Mouse (Mus musculus): ENCODE data around the gene Dctn5. TPM values are rescaled to one million over a fixed set of nuclear protein-coding genes. Genes with fewer than 3 reads are reported as not detected.
"Not testable (repeated sequence)": the region's sequence is repeated elsewhere in the genome, so short reads cannot be mapped to it uniquely, and the experiment has no call there.

The Dctn5 gene
- polyA plus RNA-seq (2015; fragmentation: Nextera tagmentation; extraction: Ambion mirVana) = 45.5 and 47.0 TPM in 2 replicates

DNA sequence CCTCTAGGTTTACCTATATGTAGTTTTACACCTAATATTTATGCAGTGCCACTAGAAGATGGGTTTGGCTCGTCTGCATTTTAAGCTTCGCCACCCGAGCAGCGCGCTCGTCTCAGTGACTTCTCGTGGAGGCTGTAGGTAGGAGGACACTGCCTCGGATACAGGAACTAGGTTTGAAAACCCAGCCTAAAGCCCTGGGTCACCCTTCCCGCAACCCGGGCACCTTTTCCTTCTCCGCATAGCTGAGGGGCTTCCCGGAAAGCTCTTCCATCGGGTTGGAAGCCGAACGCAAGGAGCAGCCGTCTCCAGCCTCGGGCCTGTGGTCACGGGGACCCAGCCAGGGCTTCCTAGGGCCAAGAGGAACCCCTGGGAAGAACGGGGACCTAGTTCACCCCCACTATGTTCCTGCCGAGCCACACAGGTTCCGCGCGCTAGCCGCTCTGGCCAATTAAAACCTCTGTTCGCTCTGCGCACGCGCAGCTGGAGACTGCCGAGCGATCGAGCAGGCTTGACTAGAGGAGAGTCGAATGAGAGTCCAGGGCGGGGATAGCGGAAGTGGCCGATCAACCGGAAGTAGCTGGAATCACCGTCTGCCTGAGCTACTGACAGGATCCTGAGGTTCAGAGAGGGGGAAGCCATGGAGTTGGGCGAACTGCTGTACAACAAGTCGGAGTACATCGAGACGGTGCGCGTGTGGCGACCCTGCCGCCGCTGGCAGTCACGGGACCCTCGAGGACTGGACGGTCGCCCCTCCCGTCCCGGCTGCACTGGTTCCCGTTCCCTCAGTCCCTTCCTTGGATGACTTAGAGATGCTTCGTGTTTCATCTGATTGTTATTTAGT, at the start of gene Dctn5, which contains the start of gene Palb2:
Gene Dctn5, plus strand, starts transcription at position 545 of the 841 bp plus-strand sequence.
Gene Palb2, minus strand, starts transcription at position 489 of the 841 bp plus-strand sequence.
- peaks cover 21% of the 10 kb centered on the region for H3K4me1 ChIP-seq (replicated peaks)
- H3K27ac ChIP-seq (replicated peaks) = peak within 1 kb of the TSS; percentile 89
- peak within 1 kb of the TSS; percentile 97 for H3K4me3 ChIP-seq (replicated peaks)
- H3K4me2 ChIP-seq = peak within 1 kb of the TSS; percentile 70
- no peaks in the 10 kb centered on the region for H3K27me3 ChIP-seq
- under 1% methylated on average over 54 of the region's 54 CpGs for WGBS (ENCODE audit: insufficient replicate concordance)
- peaks cover 53% of the 10 kb centered on the region for H3K36me3 ChIP-seq (replicated peaks)
- H3K9ac ChIP-seq = peak within 1 kb of the TSS; percentile 92
- H3K9me3 ChIP-seq (replicated peaks) = no peaks in the 10 kb centered on the region
- ATAC-seq (ENCODE audit: insufficient read depth) = peak; percentile 99

DNA sequence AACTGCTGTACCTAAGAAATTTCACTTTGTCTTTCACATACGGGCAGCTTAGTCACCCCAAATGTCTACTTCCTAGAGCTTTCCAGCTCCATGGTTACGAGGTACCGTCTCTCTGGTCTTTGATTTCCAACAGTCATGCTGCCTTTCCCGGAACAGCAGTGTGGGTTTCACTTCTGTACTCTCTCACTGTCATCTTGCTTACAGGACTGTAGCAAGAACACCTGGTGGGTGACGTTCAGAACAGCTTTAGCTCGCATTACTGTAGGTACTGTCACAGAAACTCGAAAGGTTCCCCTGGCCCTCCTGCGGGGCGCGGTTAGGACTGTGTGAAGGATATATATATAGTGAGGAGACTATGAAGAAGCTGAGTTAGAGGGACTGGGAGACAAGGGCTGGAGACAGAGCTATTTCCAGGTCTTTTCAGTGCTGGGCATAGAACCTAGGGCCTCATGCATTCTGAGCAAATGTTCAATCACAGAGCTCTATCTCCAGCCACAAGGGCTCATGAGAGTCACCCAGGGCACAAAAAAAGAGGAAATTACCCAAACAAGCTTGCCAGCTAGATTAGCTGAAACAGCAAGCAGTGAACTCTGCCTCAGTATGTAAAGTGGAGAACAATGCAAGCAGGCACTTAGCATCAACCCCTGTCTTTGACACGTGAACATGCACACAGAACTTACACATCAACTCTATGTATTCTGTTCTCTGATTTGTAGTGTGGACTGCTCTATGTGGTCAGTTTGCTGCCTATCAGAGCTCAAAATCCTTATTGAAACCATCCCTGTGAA, 45.5 kb upstream of the Dctn5 start:
- H3K4me3 ChIP-seq (replicated peaks) = no peak overlapping the region
- H3K27me3 ChIP-seq = no peaks in the 10 kb centered on the region
- WGBS (ENCODE audit: insufficient replicate concordance) = 82% methylated on average over 11 of the region's 11 CpGs
- H3K9me3 ChIP-seq (replicated peaks) = no peaks in the 10 kb centered on the region
- no peaks in the 10 kb centered on the region for H3K4me1 ChIP-seq (replicated peaks)
- peaks cover 74% of the 10 kb centered on the region for H3K36me3 ChIP-seq (replicated peaks)
- ATAC-seq (ENCODE audit: insufficient read depth) = no peak
- no peak overlapping the region for H3K4me2 ChIP-seq
- no peak overlapping the region for H3K9ac ChIP-seq
- no peak overlapping the region for H3K27ac ChIP-seq (replicated peaks)

DNA sequence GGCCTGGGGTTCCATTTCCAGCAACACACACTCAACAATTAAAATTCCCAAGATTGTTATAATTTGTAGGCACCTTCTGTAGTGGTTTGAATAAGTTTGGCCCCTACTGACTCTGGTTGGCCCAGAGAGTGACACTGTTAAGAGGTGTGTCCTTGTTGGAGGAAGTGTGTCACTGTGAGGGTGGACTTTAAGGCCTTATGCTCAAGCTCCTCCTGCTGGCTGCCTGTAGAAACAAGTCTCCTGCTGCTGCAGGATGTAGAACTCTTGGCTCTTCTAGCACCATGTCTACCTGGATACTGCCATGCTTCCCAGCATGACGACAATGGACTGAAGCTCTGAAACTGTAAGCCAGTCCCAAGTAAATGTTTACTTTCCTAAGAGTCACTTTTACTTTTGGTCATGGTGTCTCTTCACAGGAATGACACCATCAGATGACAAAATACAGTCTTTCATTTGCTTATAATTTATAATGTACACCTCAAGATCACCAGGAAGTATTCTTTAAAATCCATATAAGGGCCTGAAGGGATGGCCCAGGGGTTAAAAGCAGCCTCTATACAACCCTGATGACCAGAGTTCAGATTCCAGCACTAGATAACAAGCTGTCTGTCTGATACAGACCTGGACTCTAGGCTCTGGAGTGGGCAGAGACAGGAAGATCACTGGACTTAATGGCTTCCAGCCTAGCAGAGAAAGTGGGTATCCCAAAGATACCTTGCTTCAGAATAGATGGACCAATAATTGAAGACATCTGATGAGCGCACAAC, 38.1 kb upstream of the Dctn5 start:
- Histone ChIP-seq H3K27me3 (no peaks in the 10 kb centered on the region), H3K9me3 (replicated peaks) (no peaks in the 10 kb centered on the region), H3K9ac (no peak overlapping the region), H3K4me1 (replicated peaks) (peaks cover 7% of the 10 kb centered on the region), H3K27ac (replicated peaks) (no peak overlapping the region), H3K36me3 (replicated peaks) (peaks cover 84% of the 10 kb centered on the region), H3K4me3 (replicated peaks) (no peak overlapping the region), H3K4me2 (no peak overlapping the region)
- no peak for ATAC-seq (ENCODE audit: insufficient read depth)
- WGBS (ENCODE audit: insufficient replicate concordance) = 86% methylated on average over 2 of the region's 2 CpGs

GRCm38 (mm10) chr7:122098009-122098408, 34.8 kb upstream of the Dctn5 start:
- H3K27ac ChIP-seq (replicated peaks) = no peak overlapping the region
- H3K9ac ChIP-seq = no peak overlapping the region
- H3K4me1 ChIP-seq (replicated peaks) = peaks cover 30% of the 10 kb centered on the region
- whole genome bisulfite sequencing (ENCODE audit: insufficient replicate concordance) = 83% methylated on average over 3 of the region's 3 CpGs
- peaks cover 53% of the 10 kb centered on the region for H3K36me3 ChIP-seq (replicated peaks)
- no peak overlapping the region for H3K4me2 ChIP-seq
- H3K4me3 ChIP-seq (replicated peaks) = no peak overlapping the region
- H3K9me3 ChIP-seq (replicated peaks) = no peaks in the 10 kb centered on the region
- ATAC-seq (ENCODE audit: insufficient read depth) = no peak
- no peaks in the 10 kb centered on the region for H3K27me3 ChIP-seq

DNA sequence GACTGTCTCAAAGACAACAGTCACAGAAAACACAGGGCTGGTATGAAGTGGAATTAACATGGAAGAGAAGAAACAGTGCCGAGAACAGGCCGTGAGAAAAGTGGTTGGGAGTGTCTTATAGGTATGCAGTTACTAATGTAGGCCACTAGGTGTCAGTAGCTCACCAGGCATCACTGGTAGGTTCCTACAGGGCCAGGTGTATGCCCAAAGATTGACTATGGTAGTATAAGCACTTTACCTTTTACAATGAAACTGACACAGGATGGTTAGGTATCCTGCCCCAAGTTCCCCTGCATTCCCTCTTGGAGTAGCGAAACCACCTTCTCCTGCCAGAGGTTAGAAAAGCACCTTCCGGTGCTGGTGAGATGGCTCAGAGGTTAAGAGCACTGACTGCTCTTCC, 33.6 kb upstream of the Dctn5 start:
- no peak overlapping the region for H3K4me2 ChIP-seq
- H3K27ac ChIP-seq (replicated peaks) = no peak overlapping the region
- H3K4me1 ChIP-seq (replicated peaks) = peaks cover 30% of the 10 kb centered on the region
- H3K36me3 ChIP-seq (replicated peaks) = peaks cover 43% of the 10 kb centered on the region
- H3K9ac ChIP-seq = no peak overlapping the region
- H3K27me3 ChIP-seq = no peaks in the 10 kb centered on the region
- no peak for ATAC-seq (ENCODE audit: insufficient read depth)
- 41% methylated on average over 4 of the region's 4 CpGs for WGBS (ENCODE audit: insufficient replicate concordance)
- H3K4me3 ChIP-seq (replicated peaks) = no peak overlapping the region
- H3K9me3 ChIP-seq (replicated peaks) = no peaks in the 10 kb centered on the region

DNA sequence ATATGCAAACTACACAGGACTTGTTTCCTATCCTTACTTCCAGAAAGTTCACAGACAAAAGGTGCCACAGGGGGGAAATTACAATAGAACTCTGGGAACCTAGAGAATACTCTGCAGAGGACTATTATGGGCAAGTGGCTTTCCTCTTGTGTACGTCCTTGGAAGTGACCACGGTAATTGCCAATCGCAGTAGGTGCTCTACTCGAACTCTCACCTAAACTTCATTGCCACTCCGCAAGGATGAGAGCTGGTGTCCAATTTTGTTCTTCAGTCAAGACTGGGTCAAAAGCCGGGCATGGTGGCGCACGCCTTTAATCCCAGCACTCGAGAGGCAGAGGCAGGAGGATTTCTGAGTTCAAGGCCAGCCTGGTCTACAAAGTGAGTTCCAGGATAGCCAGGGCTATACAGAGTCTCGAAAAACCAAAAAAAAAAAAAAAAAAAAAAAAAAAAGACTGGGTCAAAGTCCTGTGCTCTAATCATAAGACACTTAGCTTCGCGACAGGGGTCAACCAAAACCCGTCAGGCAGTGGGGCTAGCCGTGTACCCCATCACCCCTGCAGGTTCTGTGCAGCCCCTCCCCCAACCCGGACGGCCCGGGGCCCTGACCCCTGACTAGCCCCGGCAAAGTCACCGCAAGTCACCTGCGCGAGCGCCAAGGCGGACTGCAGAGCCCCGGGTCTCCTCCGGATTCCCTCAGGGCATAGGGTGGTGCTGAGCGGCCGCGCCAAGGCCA, 31.7 kb upstream of the Dctn5 start:
- H3K9me3 ChIP-seq (replicated peaks); H3K27me3 ChIP-seq; H3K27ac ChIP-seq (replicated peaks): not testable (repeated sequence)
- Histone ChIP-seq H3K4me1 (replicated peaks) (peaks cover 30% of the 10 kb centered on the region), H3K4me2 (peak overlapping the region; percentile 82), H3K4me3 (replicated peaks) (peak overlapping the region; percentile 76), H3K36me3 (replicated peaks) (peaks cover 24% of the 10 kb centered on the region), H3K9ac (peak overlapping the region; percentile 85)
- ATAC-seq (ENCODE audit: insufficient read depth) = peak; percentile 70
- WGBS (ENCODE audit: insufficient replicate concordance) = 2% methylated on average over 28 of the region's 28 CpGs

DNA sequence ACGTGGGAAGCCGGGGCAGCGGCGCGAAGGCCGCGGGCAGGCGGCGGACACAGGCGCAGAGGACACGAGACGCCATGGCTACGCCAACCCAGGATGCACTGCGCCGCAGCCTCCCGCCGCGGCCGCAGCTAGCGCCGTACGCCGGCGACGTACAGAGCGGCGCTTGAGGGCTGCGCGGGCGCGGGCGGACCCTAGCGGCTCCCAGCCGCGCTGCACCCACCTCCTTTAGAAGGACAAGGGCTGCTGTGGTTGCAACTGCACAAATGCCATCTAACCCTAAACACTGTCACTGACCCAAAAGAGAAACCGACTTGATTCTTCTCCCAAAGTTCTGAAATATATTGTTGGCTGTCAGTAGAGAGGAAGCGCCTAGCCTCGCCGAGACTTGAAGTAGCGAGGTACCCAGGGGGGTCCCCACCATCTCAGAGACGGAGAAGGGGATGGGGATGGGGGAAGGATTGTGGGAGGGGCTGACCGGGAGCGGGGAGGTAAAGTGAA, 31.0 kb upstream of the Dctn5 start, which contains the start of gene Ndufab1:
Gene Ndufab1, minus strand, starts transcription at position 140 of the 498 bp plus-strand sequence.
- Histone ChIP-seq H3K4me1 (replicated peaks) (peaks cover 30% of the 10 kb centered on the region), H3K27me3 (no peaks in the 10 kb centered on the region), H3K4me2 (peak within 1 kb of the TSS; percentile 82), H3K9ac (peak within 1 kb of the TSS; percentile 85), H3K27ac (replicated peaks) (peak within 1 kb of the TSS; percentile 14; the same call in 1 of the 2 replicates), H3K4me3 (replicated peaks) (peak within 1 kb of the TSS; percentile 76), H3K36me3 (replicated peaks) (peaks cover 22% of the 10 kb centered on the region), H3K9me3 (replicated peaks) (no peaks in the 10 kb centered on the region)
- ATAC-seq (ENCODE audit: insufficient read depth) = peak; percentile 98
- under 1% methylated on average over 43 of the region's 43 CpGs for WGBS (ENCODE audit: insufficient replicate concordance)

- H3K9ac ChIP-seq = no peak overlapping the region
- H3K4me3 ChIP-seq (replicated peaks) = no peak overlapping the region
- no peak for ATAC-seq (ENCODE audit: insufficient read depth)
- WGBS (ENCODE audit: insufficient replicate concordance) = 76% methylated on average over 6 of the region's 6 CpGs
- no peaks in the 10 kb centered on the region for H3K27me3 ChIP-seq
- H3K36me3 ChIP-seq (replicated peaks) = peaks cover 52% of the 10 kb centered on the region
- H3K27ac ChIP-seq (replicated peaks) = no peak overlapping the region
- no peaks in the 10 kb centered on the region for H3K9me3 ChIP-seq (replicated peaks)
- H3K4me2 ChIP-seq = no peak overlapping the region
- no peaks in the 10 kb centered on the region; the same call in 1 of the 2 replicates for H3K4me1 ChIP-seq (replicated peaks)
Observed at GRCm38 (mm10) chr7:122108206-122108605, 24.6 kb upstream of the Dctn5 start.

GRCm38 (mm10) chr7:122123518-122123917, 9.3 kb upstream of the Dctn5 start:
- Histone ChIP-seq H3K9me3 (replicated peaks) (no peaks in the 10 kb centered on the region), H3K36me3 (replicated peaks) (peaks cover 83% of the 10 kb centered on the region), H3K4me3 (replicated peaks) (no peak overlapping the region), H3K27ac (replicated peaks) (0 out of 2 replicates have a peak overlapping the region, but pooled peaks have one; percentile 29), H3K4me1 (replicated peaks) (no peaks in the 10 kb centered on the region), H3K4me2 (no peak overlapping the region), H3K27me3 (no peaks in the 10 kb centered on the region), H3K9ac (no peak overlapping the region)
- WGBS (ENCODE audit: insufficient replicate concordance) = 63% methylated on average over 4 of the region's 4 CpGs
- ATAC-seq (ENCODE audit: insufficient read depth) = 0 out of 2 replicates have a peak, but pooled peaks have one; percentile 15

- ATAC-seq (ENCODE audit: insufficient read depth) = no peak
- no peaks in the 10 kb centered on the region for H3K9me3 ChIP-seq (replicated peaks)
- H3K9ac ChIP-seq = no peak overlapping the region
- peaks cover 78% of the 10 kb centered on the region for H3K36me3 ChIP-seq (replicated peaks)
- no peak overlapping the region for H3K4me3 ChIP-seq (replicated peaks)
- no peaks in the 10 kb centered on the region for H3K27me3 ChIP-seq
- 76% methylated on average over 8 of the region's 8 CpGs for WGBS (ENCODE audit: insufficient replicate concordance)
- no peak overlapping the region for H3K4me2 ChIP-seq
- no peak overlapping the region for H3K27ac ChIP-seq (replicated peaks)
- no peaks in the 10 kb centered on the region for H3K4me1 ChIP-seq (replicated peaks)
Observed at GRCm38 (mm10) chr7:122125636-122126035, 7.2 kb upstream of the Dctn5 start.
